Mouse (Mus musculus): Measurements from ENCODE around the gene Ppy.

Gene Ppy

GRCm38 (mm10) chr11:102101219-102101618 lies at the start of gene Ppy:
Gene Ppy (minus strand): TSS chr11:102101319.
- DNase-seq (ENCODE audit: inconsistent ontology term), result no peak

- no peak for DNase-seq (ENCODE audit: inconsistent ontology term)
Observed at GRCm38 (mm10) chr11:102147213-102147989, 46.3 kb upstream of the Ppy start.

GRCm38 (mm10) chr11:102146531-102146930 lies 45.4 kb upstream of the Ppy start:
- DNase-seq (ENCODE audit: inconsistent ontology term), result no peak

- DNase-seq (ENCODE audit: inconsistent ontology term), result no peak
Observed at GRCm38 (mm10) chr11:102146005-102146404, 44.9 kb upstream of the Ppy start.

GRCm38 (mm10) chr11:102145471-102146001 lies 44.4 kb upstream of the Ppy start, which contains the start of gene Nags:
Gene Nags (plus strand): TSS chr11:102145513.
- DNase-seq (ENCODE audit: inconsistent ontology term), result peak; percentile 17

- no peak for DNase-seq (ENCODE audit: inconsistent ontology term)
Observed at GRCm38 (mm10) chr11:102144957-102145470, 43.9 kb upstream of the Ppy start.

GRCm38 (mm10) chr11:102142355-102142754 lies 41.2 kb upstream of the Ppy start:
- no peak for DNase-seq (ENCODE audit: inconsistent ontology term)

GRCm38 (mm10) chr11:102140508-102140907 lies 39.4 kb upstream of the Ppy start:
- peak; percentile 37 for DNase-seq (ENCODE audit: inconsistent ontology term)

- DNase-seq (ENCODE audit: inconsistent ontology term), result peak; percentile 65
Observed at GRCm38 (mm10) chr11:102138447-102138740, 37.3 kb upstream of the Ppy start.

GRCm38 (mm10) chr11:102137625-102138446 lies 36.7 kb upstream of the Ppy start:
- DNase-seq (ENCODE audit: inconsistent ontology term), result no peak

GRCm38 (mm10) chr11:102134516-102134915 lies 33.4 kb upstream of the Ppy start:
- no peak for DNase-seq (ENCODE audit: inconsistent ontology term)

GRCm38 (mm10) chr11:102117386-102117785 lies 16.3 kb upstream of the Ppy start:
- DNase-seq (ENCODE audit: inconsistent ontology term), result no peak

GRCm38 (mm10) chr11:102116241-102116640 lies 15.1 kb upstream of the Ppy start:
- DNase-seq (ENCODE audit: inconsistent ontology term), result no peak

GRCm38 (mm10) chr11:102111576-102111975 lies 10.5 kb upstream of the Ppy start:
- DNase-seq (ENCODE audit: inconsistent ontology term), result no peak

GRCm38 (mm10) chr11:102107732-102108131 lies 6.6 kb upstream of the Ppy start, which contains the start of gene Pyy:
Gene Pyy (minus strand): TSS chr11:102107832.
- DNase-seq (ENCODE audit: inconsistent ontology term), result no peak

- no peak for DNase-seq (ENCODE audit: inconsistent ontology term)
Observed at GRCm38 (mm10) chr11:102106911-102107310, 5.8 kb upstream of the Ppy start.

GRCm38 (mm10) chr11:102102485-102103258 lies 1.6 kb upstream of the Ppy start:
- DNase-seq (ENCODE audit: inconsistent ontology term), result peak; percentile 75

- DNase-seq (ENCODE audit: inconsistent ontology term), result peak; percentile 93
Observed at GRCm38 (mm10) chr11:102096887-102097391, 4.2 kb downstream of the Ppy start.

- DNase-seq (ENCODE audit: inconsistent ontology term), result no peak
Observed at GRCm38 (mm10) chr11:102096446-102096845, 4.7 kb downstream of the Ppy start.

GRCm38 (mm10) chr11:102095676-102096075 lies 5.4 kb downstream of the Ppy start:
- no peak for DNase-seq (ENCODE audit: inconsistent ontology term)

GRCm38 (mm10) chr11:102089088-102089808 lies 11.9 kb downstream of the Ppy start:
- DNase-seq (ENCODE audit: inconsistent ontology term), result peak; percentile 92
